Mouse (Mus musculus) fibroblast of lung, adult 2 months (primary cell): ENCODE results near the gene Disp2.

Experiments
- DNase-seq: peaks from one replicate; pipeline ENCODE4 v3.0.0-alpha.2; 2011; ENCODE audit warnings: low read depth

The Disp2 gene

GRCm38 (mm10) chr2:118786525-118786924 is 7.0 kb downstream of the Disp2 start:
- no peak for DNase-seq

GRCm38 (mm10) chr2:118789501-118789900 is 10.0 kb downstream of the Disp2 start:
- DNase-seq: no peak

- no peak for DNase-seq
Observed at GRCm38 (mm10) chr2:118790221-118790550, 10.7 kb downstream of the Disp2 start.

GRCm38 (mm10) chr2:118790551-118791525 is 11.3 kb downstream of the Disp2 start:
- no peak for DNase-seq

GRCm38 (mm10) chr2:118791591-118792258 is 12.2 kb downstream of the Disp2 start:
- no peak for DNase-seq

- DNase-seq: no peak
Observed at GRCm38 (mm10) chr2:118792259-118792613, 12.7 kb downstream of the Disp2 start.

- DNase-seq: no peak
Observed at GRCm38 (mm10) chr2:118793636-118794035, 14.1 kb downstream of the Disp2 start.

- no peak for DNase-seq
Observed at GRCm38 (mm10) chr2:118802542-118803118, 23.1 kb downstream of the Disp2 start.

GRCm38 (mm10) chr2:118804474-118804873 is 25.0 kb downstream of the Disp2 start:
- no peak for DNase-seq

GRCm38 (mm10) chr2:118805137-118805536 is 25.6 kb downstream of the Disp2 start:
- DNase-seq: no peak

GRCm38 (mm10) chr2:118805756-118806155 is 26.2 kb downstream of the Disp2 start:
- DNase-seq: no peak

- DNase-seq: no peak
Observed at GRCm38 (mm10) chr2:118806860-118807259, 27.3 kb downstream of the Disp2 start.

- no peak for DNase-seq
Observed at GRCm38 (mm10) chr2:118810861-118811260, 31.3 kb downstream of the Disp2 start.

GRCm38 (mm10) chr2:118812724-118813123 is 33.2 kb downstream of the Disp2 start:
- DNase-seq: no peak

GRCm38 (mm10) chr2:118813981-118814836 is 34.7 kb downstream of the Disp2 start, which contains the start of gene Knstrn:
Gene Knstrn (plus strand): TSS chr2:118814003.
- peak; percentile 56 for DNase-seq

GRCm38 (mm10) chr2:118822800-118823199 is 43.3 kb downstream of the Disp2 start:
- DNase-seq: no peak

GRCm38 (mm10) chr2:118824396-118824795 is 44.9 kb downstream of the Disp2 start:
- peak; percentile 38 for DNase-seq

GRCm38 (mm10) chr2:118829096-118829495 is 49.6 kb downstream of the Disp2 start:
- DNase-seq: no peak

- no peak for DNase-seq
Observed at GRCm38 (mm10) chr2:118834061-118834460, 54.5 kb downstream of the Disp2 start.

GRCm38 (mm10) chr2:118835115-118835514 is 55.6 kb downstream of the Disp2 start:
- DNase-seq: no peak

GRCm38 (mm10) chr2:118838330-118838729 is 58.8 kb downstream of the Disp2 start:
- no peak for DNase-seq

- DNase-seq: no peak
Observed at GRCm38 (mm10) chr2:118841186-118841585, 61.7 kb downstream of the Disp2 start.
